ENCODE assay signal across 8 mouse cellular contexts in the genomic region with DNA sequence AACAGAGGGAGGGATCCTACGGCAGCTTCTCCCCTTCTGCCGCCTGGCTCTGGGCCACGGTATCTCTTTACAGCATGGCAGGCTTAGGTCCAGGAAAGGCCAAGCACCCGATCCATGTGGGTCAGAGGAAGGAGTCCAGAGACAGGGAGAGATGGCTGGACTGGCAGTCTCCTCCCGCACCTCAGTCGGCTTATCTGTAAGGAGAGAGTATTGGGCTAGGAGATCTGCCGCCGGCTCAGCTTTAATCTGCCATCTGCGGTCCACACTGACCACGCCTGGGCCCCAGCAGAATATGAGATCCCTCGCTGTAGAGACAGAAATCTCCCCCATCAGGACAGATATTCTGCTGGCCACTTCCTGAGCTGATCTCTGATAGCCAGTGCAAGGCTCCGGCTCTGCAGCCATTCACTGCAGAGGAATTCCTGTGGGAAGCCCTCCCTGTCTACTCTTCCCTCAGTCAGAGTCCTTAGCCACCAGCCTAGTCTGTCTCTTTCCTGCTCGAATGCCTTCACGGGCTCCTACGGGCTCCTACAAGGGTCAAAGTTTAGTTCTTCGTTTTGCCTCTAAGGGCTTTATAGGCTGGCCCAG. TPM values are rescaled to one million over a fixed set of nuclear protein-coding genes. Genes with fewer than 3 reads are reported as not detected.
DNase-seq lines count a peak whose midpoint lies in the region; ATAC-seq and TF ChIP-seq lines count a peak whose summit lies in the region.

No protein-coding gene starts in this region.

- H3K4me3 ChIP-seq in erythroblast, embryonic 14.5 days (replicated peaks), result peak overlapping the region; percentile 55
- no peak overlapping the region for H3K4me3 ChIP-seq in hindbrain, embryonic 15.5 days
- peak overlapping the region; percentile 25 to 38 for H3K4me3 ChIP-seq in liver, embryonic 14.5 days (ENCODE audit: insufficient read depth in 1 of 2, low read depth in 2 of 2, low read length in 2 of 2)
- no peak overlapping the region for H3K4me3 ChIP-seq in stomach, embryonic 15.5 days (replicated peaks)
- H3K4me3 ChIP-seq in thymus, adult 2 months (ENCODE audit: control insufficient read depth, insufficient read depth, low read length), result no peak overlapping the region

- TF ChIP-seq CTCF in liver, embryonic 14.5 days (IDR thresholded peaks at IDR 0.05; ENCODE audit: low read depth), result no peak
- TF ChIP-seq CTCF in thymus, adult 2 months (IDR thresholded peaks at IDR 0.05; ENCODE audit: borderline replicate concordance, control insufficient read depth, extremely low read depth, insufficient read depth, low read length, poor library complexity), result no peak

- peaks cover 2% of the 10 kb centered on the region; the same call in 1 of the 2 replicates for H3K27me3 ChIP-seq in erythroblast, embryonic 14.5 days (ENCODE audit: control insufficient read depth)
- no peaks in the 10 kb centered on the region for H3K27me3 ChIP-seq in hindbrain, embryonic 15.5 days
- H3K27me3 ChIP-seq in liver, embryonic 14.5 days (ENCODE audit: control insufficient read depth, insufficient read depth, low read length), result no peaks in the 10 kb centered on the region
- H3K27me3 ChIP-seq in stomach, embryonic 15.5 days (replicated peaks), result no peaks in the 10 kb centered on the region
- H3K27me3 ChIP-seq in thymus, adult 2 months (ENCODE audit: control insufficient read depth, insufficient read depth, low read length), result no peaks in the 10 kb centered on the region

- H3K36me3 ChIP-seq in erythroblast, embryonic 14.5 days (ENCODE audit: control insufficient read depth), result no peaks in the 10 kb centered on the region; the same call in 1 of the 2 replicates
- H3K36me3 ChIP-seq in hindbrain, embryonic 15.5 days, result no peaks in the 10 kb centered on the region
- no peaks in the 10 kb centered on the region for H3K36me3 ChIP-seq in liver, embryonic 14.5 days (replicated peaks; ENCODE audit: control insufficient read depth, insufficient read depth, low read depth)
- H3K36me3 ChIP-seq in stomach, embryonic 15.5 days, result no peaks in the 10 kb centered on the region
- no peaks in the 10 kb centered on the region for H3K36me3 ChIP-seq in thymus, adult 2 months (ENCODE audit: control insufficient read depth, insufficient read depth, low read length)

- DNase-seq in adrenal gland, postnatal 14 days, result peak; percentile 38
- no peak for DNase-seq in adrenal gland, adult 2 months
- no peak for DNase-seq in liver, embryonic 14.5 days (ENCODE audit: low read depth in 3 of 3, low spot score in 3 of 3)
- DNase-seq in urinary bladder, adult 2 months (ENCODE audit: low spot score), result no peak
- DNase-seq in thymus, adult 2 months, result no peak

- no peak for TF ChIP-seq POLR2A in thymus, adult 2 months (IDR thresholded peaks at IDR 0.05; ENCODE audit: control insufficient read depth, extremely low read depth, insufficient read depth, low read length, poor library complexity)

- peak; percentile 31 for TF ChIP-seq EP300 in liver, embryonic 14.5 days (IDR thresholded peaks at IDR 0.05; ENCODE audit: low read depth)

- peaks cover 94% of the 10 kb centered on the region for H3K4me1 ChIP-seq in erythroblast, embryonic 14.5 days (ENCODE audit: control insufficient read depth)
- peaks cover 14% of the 10 kb centered on the region for H3K4me1 ChIP-seq in hindbrain, embryonic 15.5 days (replicated peaks)
- peaks cover 59 to 71% of the 10 kb centered on the region in 2 experiments for H3K4me1 ChIP-seq in liver, embryonic 14.5 days (replicated peaks; ENCODE audit: control insufficient read depth in 2 of 2, insufficient read depth in 2 of 2, low read length in 1 of 2)
- peaks cover 12% of the 10 kb centered on the region for H3K4me1 ChIP-seq in stomach, embryonic 15.5 days
- H3K4me1 ChIP-seq in thymus, adult 2 months (replicated peaks; ENCODE audit: control insufficient read depth, insufficient read depth, low read length), result peaks cover 17% of the 10 kb centered on the region

- ATAC-seq in hindbrain, embryonic 15.5 days (ENCODE audit: low FRiP score, low read depth), result no peak
- peak; percentile 62 for ATAC-seq in liver, embryonic 14.5 days (ENCODE audit: insufficient read depth)
- peak; percentile 33; the same call in 1 of the 2 replicates for ATAC-seq in stomach, embryonic 15.5 days (ENCODE audit: insufficient read depth, low FRiP score, low read depth)

- H3K9ac ChIP-seq in hindbrain, embryonic 15.5 days, result no peak overlapping the region
- H3K9ac ChIP-seq in liver, embryonic 14.5 days (replicated peaks), result peak overlapping the region; percentile 49
- H3K9ac ChIP-seq in stomach, embryonic 15.5 days, result no peak overlapping the region

- H3K9me3 ChIP-seq in erythroblast, embryonic 14.5 days (ENCODE audit: control insufficient read depth, low read length), result no peaks in the 10 kb centered on the region
- H3K9me3 ChIP-seq in hindbrain, embryonic 15.5 days, result no peaks in the 10 kb centered on the region
- no peaks in the 10 kb centered on the region for H3K9me3 ChIP-seq in liver, embryonic 14.5 days (ENCODE audit: control insufficient read depth, low read length)
- H3K9me3 ChIP-seq in stomach, embryonic 15.5 days, result no peaks in the 10 kb centered on the region

- peak overlapping the region; percentile 37; the same call in 1 of the 2 replicates for H3K27ac ChIP-seq in hindbrain, embryonic 15.5 days (replicated peaks)
- peak overlapping the region; percentile 83 for H3K27ac ChIP-seq in liver, embryonic 14.5 days
- no peak overlapping the region for H3K27ac ChIP-seq in stomach, embryonic 15.5 days
- no peak overlapping the region for H3K27ac ChIP-seq in thymus, adult 2 months (ENCODE audit: control insufficient read depth, insufficient read depth, low read length)

- 0 out of 2 replicates have a peak overlapping the region, but pooled peaks have one; percentile 12 for H3K4me2 ChIP-seq in hindbrain, embryonic 15.5 days
- peak overlapping the region; percentile 74 for H3K4me2 ChIP-seq in liver, embryonic 14.5 days (ENCODE audit: low read depth)
- H3K4me2 ChIP-seq in stomach, embryonic 15.5 days, result 0 out of 2 replicates have a peak overlapping the region, but pooled peaks have one; percentile 5

- WGBS in hindbrain, embryonic 15.5 days, result 52% methylated on average over 16 of the region's 16 CpGs
- 9% methylated on average over 16 of the region's 16 CpGs for WGBS in liver, embryonic 14.5 days (ENCODE audit: insufficient replicate concordance)
- WGBS in stomach, embryonic 15.5 days, result 48% methylated on average over 16 of the region's 16 CpGs
- WGBS in thymus, adult 2 months, result 90% methylated on average over 16 of the region's 16 CpGs

RNA-seq across cellular contexts. Expression of gene Btg2, which starts 8.0 kb away (rescaled TPM):
- total RNA-seq in adrenal gland, postnatal 14 days (2021), result 36.7 and 58.2 TPM in 2 replicates
- total RNA-seq in adrenal gland, adult 2 months (2021), result 10 to 100 TPM; 20.3 to 55.2 TPM
- 18.9 and 25.1 TPM in 2 replicates for polyA plus RNA-seq in adrenal gland, adult 2 months (2012; rRNA removed)
- 13.2 and 14.8 TPM in 2 replicates for polyA plus RNA-seq in erythroblast, embryonic 14.5 days (2012)
- polyA plus RNA-seq in hindbrain, embryonic 15.5 days (2015; fragmentation: Nextera tagmentation; extraction: Ambion mirVana), result 30.4 and 49.0 TPM in 2 replicates
- polyA plus RNA-seq in liver, embryonic 14.5 days (2012; rRNA removed), result 40.1 and 45.3 TPM in 2 replicates
- 78.2 and 85.2 TPM in 2 replicates for polyA plus RNA-seq in liver, embryonic 14.5 days (2014; fragmentation: Nextera tagmentation; extraction: Ambion mirVana)
- 72.2 and 72.4 TPM in 2 replicates for polyA plus RNA-seq in stomach, embryonic 15.5 days (2015; fragmentation: Nextera tagmentation; extraction: Ambion mirVana)
- 48.4 and 67.8 TPM in 2 replicates for polyA plus RNA-seq in urinary bladder, adult 2 months (2012; rRNA removed)
- 432 and 481 TPM in 2 replicates for polyA plus RNA-seq in thymus, adult 2 months (2012; rRNA removed)

RNA-seq across cellular contexts. Expression of gene Chit1, which starts 24.1 kb away (rescaled TPM):
- total RNA-seq in adrenal gland, postnatal 14 days (2021), result not detected in 2 replicates
- total RNA-seq in adrenal gland, adult 2 months (2021), result not detected
- polyA plus RNA-seq in adrenal gland, adult 2 months (2012; rRNA removed), result 0.07 and 0.08 TPM in 2 replicates
- not detected in 2 replicates for polyA plus RNA-seq in erythroblast, embryonic 14.5 days (2012)
- polyA plus RNA-seq in hindbrain, embryonic 15.5 days (2015; fragmentation: Nextera tagmentation; extraction: Ambion mirVana), result 0.37 and 0.38 TPM in 2 replicates
- 0.08 and 0.09 TPM in 2 replicates for polyA plus RNA-seq in liver, embryonic 14.5 days (2012; rRNA removed)
- not detected in 2 replicates for polyA plus RNA-seq in liver, embryonic 14.5 days (2014; fragmentation: Nextera tagmentation; extraction: Ambion mirVana)
- polyA plus RNA-seq in stomach, embryonic 15.5 days (2015; fragmentation: Nextera tagmentation; extraction: Ambion mirVana), result 0.70 and 1.1 TPM in 2 replicates
- 0.04 TPM in 1 of 2 replicates, not detected in the other for polyA plus RNA-seq in urinary bladder, adult 2 months (2012; rRNA removed)
- polyA plus RNA-seq in thymus, adult 2 months (2012; rRNA removed), result 0.54 and 0.78 TPM in 2 replicates

RNA-seq across cellular contexts. Expression of gene Fmod, which starts 49.9 kb away (rescaled TPM):
- 13.9 and 15.3 TPM in 2 replicates for total RNA-seq in adrenal gland, postnatal 14 days (2021)
- total RNA-seq in adrenal gland, adult 2 months (2021), result 10 to 100 TPM; 10.1 to 12.4 TPM
- 13.4 and 17.9 TPM in 2 replicates for polyA plus RNA-seq in adrenal gland, adult 2 months (2012; rRNA removed)
- not detected in 2 replicates for polyA plus RNA-seq in erythroblast, embryonic 14.5 days (2012)
- polyA plus RNA-seq in hindbrain, embryonic 15.5 days (2015; fragmentation: Nextera tagmentation; extraction: Ambion mirVana), result 10.2 and 11.0 TPM in 2 replicates
- polyA plus RNA-seq in liver, embryonic 14.5 days (2012; rRNA removed), result 1.1 TPM in 2 replicates
- 1.1 and 1.6 TPM in 2 replicates for polyA plus RNA-seq in liver, embryonic 14.5 days (2014; fragmentation: Nextera tagmentation; extraction: Ambion mirVana)
- polyA plus RNA-seq in stomach, embryonic 15.5 days (2015; fragmentation: Nextera tagmentation; extraction: Ambion mirVana), result 9.0 and 11.1 TPM in 2 replicates
- 14.0 and 18.9 TPM in 2 replicates for polyA plus RNA-seq in urinary bladder, adult 2 months (2012; rRNA removed)
- polyA plus RNA-seq in thymus, adult 2 months (2012; rRNA removed), result 3.5 and 4.4 TPM in 2 replicates

Comparison
In these comparisons a context has a peak if more than half of its experiments do, and no peak if none do; other contexts are left out.
1. H3K4me3 ChIP-seq: peak in erythroblast, embryonic 14.5 days (single experiment) and liver, embryonic 14.5 days (2 of 2); none in hindbrain, embryonic 15.5 days (single experiment), stomach, embryonic 15.5 days (single experiment) and thymus, adult 2 months (single experiment).
2. H3K27ac ChIP-seq: peak in hindbrain, embryonic 15.5 days (single experiment) and liver, embryonic 14.5 days (single experiment); none in stomach, embryonic 15.5 days (single experiment) and thymus, adult 2 months (single experiment).
3. H3K4me2 ChIP-seq: peak in every context shown above with its lines; median percentile 74 in liver, embryonic 14.5 days; 12 in hindbrain, embryonic 15.5 days; 5 in stomach, embryonic 15.5 days.